Mouse (Mus musculus) hindbrain, embryonic 13.5 days (tissue): Measurements from ENCODE around the gene Cyp27a1. TPM values are rescaled to one million over a fixed set of nuclear protein-coding genes. Genes with fewer than 3 reads are reported as not detected.
A peak's percentile ranks its signal among the peaks of the same experiment; 100 is the strongest.

ENCODE experiments used
- ATAC-seq: fragments of 200-750 bp; cut with Nextera tagmentation; 2 replicates; pipeline ENCODE4 v1.8.0; 2017; ENCODE audit warnings: moderate TSS enrichment; ENCODE audit not compliant: low FRiP score
- H3K27ac ChIP-seq: fragments of 300-500 bp; sonication (generic); 2 replicates; pipeline ENCODE4 v1.5.1; 2015; ENCODE audit warnings: inconsistent platforms, mild to moderate bottlenecking, moderate library complexity
- H3K27me3 ChIP-seq: fragments of 300-500 bp; sonication (generic); 2 replicates; pipeline ENCODE4 v1.6.1; 2015; ENCODE audit warnings: mild to moderate bottlenecking, inconsistent platforms
- H3K36me3 ChIP-seq: fragments of 300-500 bp; sonication (generic); 2 replicates; pipeline ENCODE4 v1.6.1; 2015; ENCODE audit warnings: mild to moderate bottlenecking, inconsistent platforms
- H3K4me1 ChIP-seq: fragments of 300-500 bp; sonication (generic); replicated peaks from 2 replicates; pipeline ENCODE4 v1.6.1; 2015; ENCODE audit warnings: inconsistent platforms
- H3K4me2 ChIP-seq: fragments of 300-500 bp; sonication (generic); 2 replicates; pipeline ENCODE4 v1.6.1; 2015; ENCODE audit warnings: inconsistent platforms, mild to moderate bottlenecking, moderate library complexity
- H3K4me3 ChIP-seq: fragments of 300-500 bp; sonication (generic); 2 replicates; pipeline ENCODE4 v1.5.1; 2015; ENCODE audit warnings: mild to moderate bottlenecking, inconsistent platforms
- H3K9ac ChIP-seq: fragments of 300-500 bp; sonication (generic); 2 replicates; pipeline ENCODE4 v1.6.1; 2015; ENCODE audit warnings: mild to moderate bottlenecking, inconsistent platforms
- H3K9me3 ChIP-seq: fragments of 300-500 bp; sonication (generic); 2 replicates; pipeline ENCODE4 v1.6.1; 2016; ENCODE audit warnings: inconsistent platforms
- WGBS: fragments of 180-500 bp; shearing (Covaris S2); methylation state at CpG from one replicate; pipeline ENCODE4 v1.1.7; 2015; 5-methylcytosine and 5-hydroxymethylcytosine counted together
- polyA plus RNA-seq: library from polyadenylated mRNA; unstranded; fragments of >200 nt; fragmentation: Nextera tagmentation; extraction: Ambion mirVana; gene quantifications from 2 replicates; pipeline ENCODE4 v1.2.1, GENCODE M21; 2015

Gene Cyp27a1
- polyA plus RNA-seq, 1 experiment from 2014 or later = 2.1 TPM

DNA sequence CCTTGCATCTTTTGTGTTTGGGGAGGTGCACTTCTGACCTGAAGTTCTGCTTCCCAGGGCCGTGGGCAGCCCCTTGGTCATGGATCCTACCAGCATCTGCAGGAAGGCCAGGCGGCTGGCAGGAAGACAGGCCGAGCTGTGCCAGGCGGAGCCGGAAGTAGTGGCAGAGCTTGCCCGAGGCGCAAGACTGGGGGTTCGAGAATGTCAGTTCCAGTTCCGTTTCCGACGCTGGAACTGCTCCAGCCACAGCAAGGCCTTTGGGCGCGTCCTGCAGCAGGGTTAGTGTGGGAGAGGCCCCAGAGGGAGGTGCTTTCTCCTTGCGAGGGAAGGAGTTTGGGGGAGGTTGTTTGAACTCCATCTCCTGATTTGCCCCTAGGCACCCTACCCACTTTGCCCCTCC lies 68.7 kb downstream of the Cyp27a1 start:
- WGBS = 18% methylated on average over 14 of the region's 14 CpGs
- ATAC-seq = no peak

DNA sequence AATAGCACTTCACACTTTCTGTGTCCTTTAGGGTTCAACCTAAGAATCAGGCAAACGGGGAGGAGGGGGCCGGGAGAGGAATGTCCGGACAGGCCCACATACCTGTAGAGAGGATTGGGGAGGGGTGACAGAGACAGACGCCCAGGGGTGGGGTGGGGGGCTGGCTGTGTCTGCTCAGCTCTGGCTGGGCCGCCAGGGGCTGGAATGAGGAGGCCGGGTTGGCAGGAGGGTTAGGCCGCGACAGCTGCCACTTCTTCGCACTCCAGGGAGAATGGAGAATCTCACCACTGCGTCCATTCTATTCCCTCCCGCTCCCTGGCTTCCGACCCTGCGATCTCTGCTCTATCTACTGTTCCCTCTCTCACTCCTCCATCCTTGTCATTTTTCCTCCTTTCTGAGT lies 70.2 kb downstream of the Cyp27a1 start:
- no peak for ATAC-seq
- peaks cover 94% of the 10 kb centered on the region for H3K27me3 ChIP-seq
- H3K4me2 ChIP-seq = peak overlapping the region; percentile 84
- H3K9ac ChIP-seq = 0 out of 2 replicates have a peak overlapping the region, but pooled peaks have one; percentile 53
- H3K9me3 ChIP-seq = no peaks in the 10 kb centered on the region
- WGBS = 3% methylated on average over 13 of the region's 13 CpGs
- no peak overlapping the region for H3K27ac ChIP-seq
- H3K36me3 ChIP-seq = no peaks in the 10 kb centered on the region
- H3K4me3 ChIP-seq = peak overlapping the region; percentile 45
- peaks cover 25% of the 10 kb centered on the region for H3K4me1 ChIP-seq

More for the DNA sequence above, 68.7 kb downstream of the Cyp27a1 start:
- Histone ChIP-seq H3K27me3 (peaks cover 94% of the 10 kb centered on the region), H3K9me3 (no peaks in the 10 kb centered on the region), H3K4me3 (peak overlapping the region; percentile 0; the same call in 1 of the 2 replicates), H3K27ac (no peak overlapping the region), H3K9ac (no peak overlapping the region), H3K36me3 (no peaks in the 10 kb centered on the region), H3K4me1 (peaks cover 25% of the 10 kb centered on the region), H3K4me2 (no peak overlapping the region)

DNA sequence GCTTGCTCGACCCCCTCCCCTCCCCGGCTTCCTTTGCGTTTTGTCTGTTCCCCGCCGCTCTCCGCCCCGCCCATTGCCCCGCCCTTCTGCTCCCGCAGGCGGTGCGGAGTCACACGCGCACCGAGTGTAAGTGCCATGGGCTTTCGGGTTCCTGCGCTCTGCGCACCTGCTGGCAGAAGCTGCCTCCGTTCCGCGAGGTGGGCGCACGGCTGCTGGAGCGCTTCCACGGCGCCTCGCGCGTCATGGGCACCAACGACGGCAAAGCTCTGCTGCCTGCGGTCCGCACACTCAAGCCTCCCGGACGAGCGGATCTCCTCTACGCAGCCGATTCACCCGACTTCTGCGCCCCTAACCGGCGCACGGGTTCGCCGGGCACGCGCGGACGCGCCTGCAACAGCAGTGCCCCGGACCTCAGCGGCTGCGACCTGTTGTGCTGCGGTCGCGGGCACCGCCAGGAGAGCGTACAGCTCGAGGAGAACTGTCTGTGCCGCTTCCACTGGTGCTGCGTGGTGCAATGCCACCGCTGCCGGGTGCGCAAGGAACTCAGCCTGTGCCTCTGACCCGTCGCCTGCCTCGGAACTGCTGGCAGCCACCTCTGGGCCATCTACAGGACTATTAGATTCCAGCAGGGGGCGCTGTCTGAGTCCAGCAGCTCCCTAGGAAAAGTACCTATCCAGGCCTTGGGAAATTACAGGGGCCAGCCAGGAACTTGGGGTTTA lies 70.8 kb downstream of the Cyp27a1 start:
- WGBS = under 1% methylated on average over 67 of the region's 67 CpGs
- ATAC-seq = peak; percentile 34
- no peaks in the 10 kb centered on the region for H3K9me3 ChIP-seq

More for the DNA sequence above, 70.8 kb downstream of the Cyp27a1 start:
- Histone ChIP-seq H3K27ac (no peak overlapping the region), H3K27me3 (peaks cover 94% of the 10 kb centered on the region), H3K9ac (peak overlapping the region; percentile 53), H3K4me2 (peak overlapping the region; percentile 84), H3K4me3 (peak overlapping the region; percentile 45), H3K4me1 (peaks cover 30% of the 10 kb centered on the region), H3K36me3 (no peaks in the 10 kb centered on the region)

Other genes with a start within 250 kb of the Cyp27a1 start
- 49.6 and 51.6 TPM in 2 replicates for gene Cnot9, start 207.5 kb upstream of the Cyp27a1 start, polyA plus RNA-seq
- 3.4 and 4.1 TPM in 2 replicates for gene Plcd4, start 170.7 kb upstream of the Cyp27a1 start, polyA plus RNA-seq
- 27.2 and 28.1 TPM in 2 replicates for gene Usp37, start 169.3 kb upstream of the Cyp27a1 start, polyA plus RNA-seq
- 7.7 and 8.3 TPM in 2 replicates for gene Zfp142, start 125.3 kb upstream of the Cyp27a1 start, polyA plus RNA-seq
- 21.6 and 23.3 TPM in 2 replicates for gene Bcs1l, start 125.3 kb upstream of the Cyp27a1 start, polyA plus RNA-seq
- gene Rnf25, start 112.2 kb upstream of the Cyp27a1 start, polyA plus RNA-seq = 46.4 and 47.5 TPM in 2 replicates
- 22.1 and 24.8 TPM in 2 replicates for gene Stk36, start 112.1 kb upstream of the Cyp27a1 start, polyA plus RNA-seq
- gene Ttll4, start 51.8 kb upstream of the Cyp27a1 start, polyA plus RNA-seq = 11.9 and 13.3 TPM in 2 replicates
- gene Prkag3, start 35.6 kb downstream of the Cyp27a1 start, polyA plus RNA-seq = 0.16 and 0.21 TPM in 2 replicates
- 3.6 and 4.5 TPM in 2 replicates for gene Wnt6, start 58.3 kb downstream of the Cyp27a1 start, polyA plus RNA-seq
- gene Wnt10a, start 77.9 kb downstream of the Cyp27a1 start, polyA plus RNA-seq = 0.19 and 0.45 TPM in 2 replicates
- 6.1 and 6.5 TPM in 2 replicates for gene Cdk5r2, start 141.4 kb downstream of the Cyp27a1 start, polyA plus RNA-seq
- 4.1 and 6.7 TPM in 2 replicates for gene Fev, start 171.8 kb downstream of the Cyp27a1 start, polyA plus RNA-seq
- gene Cryba2, start 179.6 kb downstream of the Cyp27a1 start, polyA plus RNA-seq = 2.9 and 4.9 TPM in 2 replicates
- 0.56 and 1.2 TPM in 2 replicates for gene Cfap65, start 222.0 kb downstream of the Cyp27a1 start, polyA plus RNA-seq
- gene Ihh, start 238.1 kb downstream of the Cyp27a1 start, polyA plus RNA-seq = 0.14 and 0.21 TPM in 2 replicates